Mouse (Mus musculus) MEL (cell line): ENCODE data around the gene Me3. TPM values are rescaled to one million over a fixed set of nuclear protein-coding genes. Genes with fewer than 3 reads are reported as not detected.

Experiments used
- DNase-seq: peaks from one replicate; pipeline ENCODE4 v3.0.0; 2011; ENCODE audit warnings: low read depth, low spot score
- H3K27ac ChIP-seq: 2 replicates; pipeline ENCODE4 v1.5.1; 2012; ENCODE audit warnings: low read depth, mild to moderate bottlenecking, control low read depth, low read length, moderate library complexity; ENCODE audit not compliant: control insufficient read depth
- H3K27me3 ChIP-seq, 2 experiments: fragments of 150-350 bp in 1 of 2; sonication (generic) in 1 of 2; 2 replicates each; pipeline ENCODE4 v1.6.1; 2012; ENCODE audit warnings: low read length in 2 of 2, mild to moderate bottlenecking in 2 of 2, improper control_type of control experiment in 1 of 2, moderate library complexity in 1 of 2; ENCODE audit not compliant: insufficient read depth in 2 of 2, control insufficient read depth in 1 of 2
- H3K36me3 ChIP-seq, 2 experiments: 2 replicates each; pipeline ENCODE4 v1.6.1; 2012 to 2014; ENCODE audit warnings: low read length in 2 of 2, improper control_type of control experiment in 1 of 2, inconsistent platforms in 1 of 2, mild to moderate bottlenecking in 1 of 2; ENCODE audit not compliant: insufficient read depth in 2 of 2, control insufficient read depth in 1 of 2
- H3K4me1 ChIP-seq, 2 experiments: fragments of 150-350 bp in 1 of 2; sonication (generic) in 1 of 2; 2 replicates each; pipeline ENCODE4 v1.6.1; 2012; ENCODE audit warnings: low read length in 2 of 2, improper control_type of control experiment in 1 of 2, mild to moderate bottlenecking in 1 of 2; ENCODE audit not compliant: insufficient read depth in 2 of 2, control insufficient read depth in 1 of 2
- H3K4me3 ChIP-seq, 2 experiments: fragments of 150-350 bp in 1 of 2; sonication (generic) in 1 of 2; 2 replicates each; pipeline ENCODE4 v1.5.1; 2012; ENCODE audit warnings: low read depth in 2 of 2, low read length in 2 of 2, mild to moderate bottlenecking in 2 of 2, moderate library complexity in 2 of 2, control low read depth in 1 of 2, improper control_type of control experiment in 1 of 2; ENCODE audit not compliant: control insufficient read depth in 1 of 2, insufficient read depth in 1 of 2
- H3K79me2 ChIP-seq: 2 replicates; pipeline ENCODE4 v1.6.1; 2012; ENCODE audit warnings: mild to moderate bottlenecking, low read length, moderate library complexity; ENCODE audit not compliant: control insufficient read depth, poor library complexity, insufficient read depth
- H3K9ac ChIP-seq: 2 replicates; pipeline ENCODE4 v1.6.1; 2012; ENCODE audit warnings: low read depth, mild to moderate bottlenecking, control low read depth, low read length, moderate library complexity; ENCODE audit not compliant: control insufficient read depth, poor library complexity, severe bottlenecking
- H3K9me3 ChIP-seq: fragments of 150-350 bp; sonication (generic); replicated peaks from 2 replicates; pipeline ENCODE4 v1.6.1; 2012; ENCODE audit warnings: mild to moderate bottlenecking, low read length, improper control_type of control experiment, moderate library complexity; ENCODE audit not compliant: insufficient read depth
- BHLHE40 ChIP-seq: IDR thresholded peaks from 2 replicates; pipeline ENCODE4 v1.6.1; 2012; ENCODE audit warnings: low read depth, mild to moderate bottlenecking, inconsistent platforms, low read length, improper control_type of control experiment, borderline replicate concordance
- CTCF ChIP-seq, 3 experiments: IDR thresholded peaks in 2 of 3; conservative IDR thresholded peaks in 1 of 3; 2 replicates each; pipeline ENCODE4 v1.5.1; 2011 to 2012; ENCODE audit warnings: low read length in 3 of 3, low read depth in 2 of 3, mild to moderate bottlenecking in 2 of 3, improper control_type of control experiment in 1 of 3, inconsistent platforms in 1 of 3, mixed read lengths in 1 of 3, moderate library complexity in 1 of 3; ENCODE audit not compliant: control insufficient read depth in 1 of 3, insufficient read depth in 1 of 3, poor library complexity in 1 of 3, severe bottlenecking in 1 of 3
- JUND ChIP-seq: IDR thresholded peaks from 2 replicates; pipeline ENCODE4 v1.6.1; 2011; ENCODE audit warnings: low read depth, mild to moderate bottlenecking, improper control_type of control experiment, low read length
- KAT2A ChIP-seq: conservative IDR thresholded peaks from 2 replicates; pipeline ENCODE4 v1.6.1; 2012; ENCODE audit warnings: low read depth, low read length, improper control_type of control experiment, inconsistent platforms
- MAFK ChIP-seq: IDR thresholded peaks from 2 replicates; pipeline ENCODE4 v1.6.1; 2011; ENCODE audit warnings: low read depth, mild to moderate bottlenecking, low read length, improper control_type of control experiment, borderline replicate concordance
- MYB ChIP-seq: IDR thresholded peaks from 2 replicates; pipeline ENCODE4 v1.6.1; 2011; ENCODE audit warnings: mild to moderate bottlenecking, low read depth, low read length, improper control_type of control experiment
- NELFE ChIP-seq: IDR thresholded peaks from 2 replicates; pipeline ENCODE4 v1.6.1; 2011; ENCODE audit warnings: low read depth, low read length, improper control_type of control experiment
- NRF1 ChIP-seq: IDR thresholded peaks from 2 replicates; pipeline ENCODE4 v1.6.1; 2014; ENCODE audit warnings: low read depth, mild to moderate bottlenecking, inconsistent platforms, low read length, improper control_type of control experiment, moderate library complexity; ENCODE audit not compliant: poor library complexity, insufficient read depth, severe bottlenecking
- POLR2A ChIP-seq, 2 experiments: IDR thresholded peaks; 2 replicates each; pipeline ENCODE4 v1.6.1; 2011 to 2012; ENCODE audit warnings: low read length in 2 of 2, mild to moderate bottlenecking in 2 of 2, control low read depth in 1 of 2, improper control_type of control experiment in 1 of 2, low read depth in 1 of 2, moderate library complexity in 1 of 2; ENCODE audit not compliant: control insufficient read depth in 1 of 2, insufficient read depth in 1 of 2, poor library complexity in 1 of 2
- POLR2AphosphoS5 ChIP-seq: IDR thresholded peaks from 2 replicates; pipeline ENCODE4 v1.6.1; 2012; ENCODE audit warnings: low read depth, borderline replicate concordance, mild to moderate bottlenecking, inconsistent platforms, low read length, moderate library complexity, mixed read lengths
- RAD21 ChIP-seq: IDR thresholded peaks from 2 replicates; pipeline ENCODE4 v1.6.1; 2011; ENCODE audit warnings: mild to moderate bottlenecking, low read depth, low read length, improper control_type of control experiment
- RCOR1 ChIP-seq: IDR thresholded peaks from 2 replicates; pipeline ENCODE4 v1.6.1; 2012; ENCODE audit warnings: low read depth, mild to moderate bottlenecking, inconsistent platforms, low read length, improper control_type of control experiment
- TBP ChIP-seq: IDR thresholded peaks from 2 replicates; pipeline ENCODE4 v1.8.0; 2011; ENCODE audit warnings: low read depth, low read length, improper control_type of control experiment
- UBTF ChIP-seq: IDR thresholded peaks from 2 replicates; pipeline ENCODE4 v1.6.1; 2012; ENCODE audit warnings: low read depth, mild to moderate bottlenecking, inconsistent platforms, low read length, improper control_type of control experiment, moderate library complexity, borderline replicate concordance; ENCODE audit not compliant: insufficient read depth
- USF2 ChIP-seq, 2 experiments: IDR thresholded peaks; 2 replicates each; pipeline ENCODE4 v1.6.1; 2011 to 2012; ENCODE audit warnings: improper control_type of control experiment in 2 of 2, low read length in 2 of 2, borderline replicate concordance in 1 of 2, inconsistent platforms in 1 of 2, low read depth in 1 of 2, mild to moderate bottlenecking in 1 of 2; ENCODE audit not compliant: insufficient read depth in 1 of 2
- ZC3H11A ChIP-seq: IDR thresholded peaks from 2 replicates; pipeline ENCODE4 v1.6.1; 2012; ENCODE audit warnings: low read depth, mild to moderate bottlenecking, inconsistent platforms, low read length, improper control_type of control experiment
- ZKSCAN1 ChIP-seq: IDR thresholded peaks from 2 replicates; pipeline ENCODE4 v1.6.1; 2012; ENCODE audit warnings: low read depth, mild to moderate bottlenecking, inconsistent platforms, low read length, improper control_type of control experiment, moderate library complexity
- polyA plus RNA-seq, 2 experiments: library from polyadenylated mRNA; stranded (reverse) in 1 of 2; unstranded in 1 of 2; fragments of >175 nt in 1 of 2; fragments of >200 nt in 1 of 2; gene quantifications; 2 replicates each; pipeline versions ENCODE4 v1.2.1 to v1.2.4; 2012; ENCODE audit warnings: low replicate concordance in 2 of 2, low read depth in 1 of 2; ENCODE audit not compliant: insufficient read length in 2 of 2, insufficient read depth in 1 of 2, missing spikeins in 1 of 2
- total RNA-seq: library from RNA; depleted of rRNA; stranded (reverse); fragments of 300-350 nt; gene quantifications from 2 replicates; pipeline ENCODE4 v1.2.3, GENCODE M21; 2012

The Me3 gene
- total and polyA plus RNA-seq, 3 experiments: 0.35 TPM; not detected in 2

DNA sequence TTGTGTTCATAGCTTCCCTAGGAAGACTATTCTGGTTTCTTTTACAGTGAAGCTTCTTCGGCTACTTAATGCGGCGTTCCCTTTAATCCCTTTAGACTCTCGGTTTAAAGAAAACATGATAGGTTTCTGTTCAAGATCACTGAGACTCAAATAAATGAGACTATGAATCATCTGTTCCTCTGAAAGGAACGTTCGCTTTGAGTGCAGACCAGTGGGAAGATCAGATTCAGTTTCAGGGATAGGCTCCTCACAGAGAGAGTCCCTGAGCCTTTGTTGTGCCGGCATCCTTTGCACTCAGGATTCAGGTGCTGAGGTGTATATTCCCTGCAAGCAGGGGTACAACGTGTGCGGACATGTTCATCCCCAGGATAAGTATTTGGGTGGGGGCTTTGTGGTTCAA lies 25.0 kb downstream of the Me3 start:
- DNase-seq: no peak
- no peaks in the 10 kb centered on the region for H3K9me3 ChIP-seq
- no peaks in the 10 kb centered on the region for H3K4me1 ChIP-seq
- H3K79me2 ChIP-seq: no peaks in the 10 kb centered on the region
- no peak overlapping the region for H3K27ac ChIP-seq
- H3K4me3 ChIP-seq: no peak overlapping the region
- no peaks in the 10 kb centered on the region for H3K27me3 ChIP-seq
- TF ChIP-seq JUND (no peak), UBTF (no peak), USF2 (IDR thresholded peaks at IDR 0.05; ENCODE audit: borderline replicate concordance in 1 of 2, insufficient read depth in 1 of 2, low read depth in 1 of 2, low read length in 2 of 2) (no peak), RCOR1 (no peak), KAT2A (no peak), ZC3H11A (no peak), POLR2AphosphoS5 (no peak), NRF1 (no peak), BHLHE40 (no peak), RAD21 (no peak), POLR2A (IDR thresholded peaks at IDR 0.05; ENCODE audit: control insufficient read depth in 1 of 2, insufficient read depth in 1 of 2, low read depth in 1 of 2, low read length in 2 of 2, poor library complexity in 1 of 2) (no peak), MAFK (no peak)
- no peak overlapping the region for H3K9ac ChIP-seq
- no peaks in the 10 kb centered on the region for H3K36me3 ChIP-seq

GRCm38 (mm10) chr7:89657692-89658212 lies 25.6 kb downstream of the Me3 start:
- no peaks in the 10 kb centered on the region for H3K4me1 ChIP-seq
- H3K79me2 ChIP-seq: no peaks in the 10 kb centered on the region
- H3K36me3 ChIP-seq: no peaks in the 10 kb centered on the region
- no peak for DNase-seq
- H3K9ac ChIP-seq: no peak overlapping the region
- no peaks in the 10 kb centered on the region for H3K9me3 ChIP-seq
- H3K27ac ChIP-seq: no peak overlapping the region
- no peak overlapping the region for H3K4me3 ChIP-seq
- H3K27me3 ChIP-seq: no peaks in the 10 kb centered on the region
- TF ChIP-seq ZKSCAN1 (no peak), KAT2A (no peak), NELFE (no peak), MYB (no peak), TBP (no peak), CTCF (IDR thresholded peaks at IDR 0.05 in 2 of 3, conservative IDR thresholded peaks at IDR 0.05 in 1 of 3; ENCODE audit: control insufficient read depth in 1 of 3, insufficient read depth in 1 of 3, low read depth in 2 of 3, low read length in 3 of 3, poor library complexity in 1 of 3, severe bottlenecking in 1 of 3) (no peak)
